Mouse (Mus musculus): ENCODE data around the gene Kcnj15.

Kcnj15 gene

GRCm38 (mm10) chr16:95289375-95289774, 32.0 kb downstream of the Kcnj15 start:
- DNase-seq (ENCODE audit: low read depth, low spot score) = no peak

DNA sequence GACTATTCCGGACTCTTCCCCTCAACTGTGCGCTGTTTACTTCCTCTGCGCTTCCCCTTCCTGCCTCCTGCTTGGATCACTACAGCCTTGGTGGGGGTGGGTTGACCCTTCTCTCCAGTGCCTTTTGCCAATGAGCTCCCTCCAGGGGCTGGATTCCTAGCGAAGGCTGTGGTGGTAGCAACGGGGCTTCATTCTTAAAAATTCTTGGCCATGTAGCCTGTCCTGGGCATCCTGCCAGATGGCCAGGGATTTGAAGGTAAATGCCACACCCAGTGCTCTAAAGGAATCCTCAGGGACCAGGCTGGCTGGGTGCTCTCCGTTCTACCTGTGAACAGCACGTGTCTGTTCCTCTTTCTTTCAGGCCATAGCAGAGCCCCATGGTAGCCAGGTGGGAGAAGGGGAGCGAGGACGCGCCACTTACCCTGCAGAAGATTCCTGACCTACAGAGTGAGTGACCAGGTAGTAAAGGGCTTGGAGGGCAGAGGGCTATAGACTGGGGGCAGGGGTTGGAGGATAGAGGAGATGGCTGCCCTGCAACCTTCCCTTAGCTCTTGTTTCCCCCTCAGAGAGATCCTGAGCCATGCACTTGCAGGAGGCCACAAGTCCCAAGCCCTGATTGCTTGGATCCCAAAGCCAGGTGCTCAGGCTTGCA, 34.2 kb downstream of the Kcnj15 start:
- no peak for DNase-seq (ENCODE audit: low read depth, low spot score)

DNA sequence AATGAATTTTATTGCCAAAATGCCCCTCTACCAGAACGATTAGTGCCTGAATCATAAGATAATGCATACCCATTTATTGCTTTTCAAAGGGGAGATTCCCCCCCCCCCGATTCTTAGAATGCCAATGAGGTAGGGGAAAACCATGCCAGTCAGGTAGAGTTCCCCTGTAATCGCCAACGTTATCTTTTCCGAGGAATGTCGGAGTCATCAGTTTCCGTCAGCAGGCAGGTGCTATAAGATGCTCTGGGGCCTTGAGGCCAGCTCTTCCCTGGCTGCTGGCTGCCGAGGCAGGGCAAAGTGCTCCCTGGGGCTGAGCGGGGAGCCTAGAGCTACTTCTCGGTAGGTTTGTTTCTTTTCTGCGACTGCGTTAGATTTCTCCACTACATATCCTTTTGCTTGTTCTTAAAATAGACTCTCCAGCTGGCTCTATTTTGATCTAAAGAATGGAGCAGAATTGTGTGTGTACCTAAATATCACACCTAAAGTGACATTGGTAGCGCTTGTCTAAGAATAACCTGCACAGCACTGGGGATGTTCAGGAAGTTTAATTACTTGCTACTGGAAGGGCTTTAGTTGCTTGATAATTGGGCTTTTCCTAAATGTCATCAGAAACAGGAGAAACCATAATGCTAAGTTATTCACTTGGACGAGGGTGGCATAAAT, 35.6 kb downstream of the Kcnj15 start:
- no peak for DNase-seq (ENCODE audit: low read depth, low spot score)

DNA sequence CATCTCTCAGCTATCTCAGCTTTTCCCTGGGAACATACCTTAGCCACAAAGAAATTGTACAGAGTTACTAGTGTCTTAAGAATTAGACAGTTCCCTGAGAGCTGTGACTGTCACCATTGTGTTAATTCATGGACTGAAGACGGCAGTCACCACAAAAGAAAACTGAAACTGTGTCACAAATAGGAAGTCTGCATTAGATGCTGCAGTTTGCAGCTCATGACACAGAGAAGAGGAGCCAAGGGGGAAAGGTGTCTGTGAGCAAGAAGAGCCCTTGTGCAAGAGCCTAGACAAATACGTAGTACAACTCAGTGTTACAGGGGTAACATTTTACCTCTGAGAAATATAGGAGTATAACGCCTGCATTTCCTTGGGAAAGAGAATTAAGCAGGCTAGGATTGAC, 40.3 kb downstream of the Kcnj15 start:
- DNase-seq (ENCODE audit: low read depth, low spot score) = no peak

DNA sequence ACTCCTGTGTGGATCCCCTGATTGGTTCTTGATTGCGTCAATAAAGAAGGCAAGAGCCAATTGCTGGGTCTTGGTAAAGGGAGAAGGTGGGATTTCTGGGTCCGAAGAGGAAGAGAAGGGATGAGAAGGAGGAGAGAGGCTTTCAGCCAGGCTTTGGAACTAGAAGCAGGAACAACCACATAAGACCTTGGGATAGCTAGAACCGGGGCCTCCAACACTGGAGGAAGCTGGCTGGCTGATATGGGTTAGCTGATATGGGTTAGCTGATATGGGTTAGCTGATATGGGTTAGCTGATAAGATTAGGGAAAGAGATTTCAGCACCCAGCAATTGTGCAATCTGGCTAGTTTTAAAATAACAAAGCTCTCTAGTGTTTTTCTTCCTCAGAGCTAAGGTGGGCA, 44.3 kb downstream of the Kcnj15 start:
- DNase-seq (ENCODE audit: low read depth, low spot score) = no peak

- DNase-seq (ENCODE audit: low read depth, low spot score) = no peak
Observed at GRCm38 (mm10) chr16:95303676-95304075, 46.3 kb downstream of the Kcnj15 start.

GRCm38 (mm10) chr16:95307823-95308360, 50.5 kb downstream of the Kcnj15 start:
- no peak for DNase-seq (ENCODE audit: low read depth, low spot score)

DNA sequence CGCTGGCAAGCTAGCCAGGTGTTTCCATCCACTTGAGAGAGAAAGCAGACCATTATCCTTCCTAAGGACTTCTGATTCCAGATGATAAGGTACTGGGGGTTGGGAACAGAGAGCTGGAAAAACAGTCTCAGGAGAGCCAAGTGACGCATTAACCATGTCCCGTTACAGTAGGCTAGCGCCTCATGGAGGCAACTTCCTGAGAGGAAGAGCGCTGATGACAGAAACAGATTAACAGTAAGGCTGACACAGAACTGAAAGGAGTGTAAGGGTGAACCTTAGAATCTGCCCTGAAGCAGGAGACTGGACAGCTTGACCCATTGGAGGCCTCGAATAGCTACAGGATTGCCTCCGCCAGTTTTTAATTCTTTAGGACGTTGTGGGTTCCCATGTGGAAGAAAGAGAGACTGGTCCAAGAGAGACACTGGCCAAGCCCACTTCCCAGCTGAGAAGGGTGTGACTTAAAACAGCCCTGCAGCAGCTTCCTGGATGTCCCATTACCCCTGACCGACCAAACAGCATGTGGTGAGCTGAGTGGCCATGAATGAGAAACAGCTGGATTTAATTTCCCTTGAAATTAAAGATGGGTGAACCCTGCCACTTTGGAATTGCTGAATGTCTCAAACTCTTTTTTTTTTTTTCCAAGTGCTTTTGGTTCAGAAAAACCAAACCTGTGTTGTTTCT, 64.7 kb downstream of the Kcnj15 start:
- no peak for DNase-seq (ENCODE audit: low read depth, low spot score)

- DNase-seq (ENCODE audit: low read depth, low spot score) = no peak
Observed at GRCm38 (mm10) chr16:95332159-95332558, 74.8 kb downstream of the Kcnj15 start.

DNA sequence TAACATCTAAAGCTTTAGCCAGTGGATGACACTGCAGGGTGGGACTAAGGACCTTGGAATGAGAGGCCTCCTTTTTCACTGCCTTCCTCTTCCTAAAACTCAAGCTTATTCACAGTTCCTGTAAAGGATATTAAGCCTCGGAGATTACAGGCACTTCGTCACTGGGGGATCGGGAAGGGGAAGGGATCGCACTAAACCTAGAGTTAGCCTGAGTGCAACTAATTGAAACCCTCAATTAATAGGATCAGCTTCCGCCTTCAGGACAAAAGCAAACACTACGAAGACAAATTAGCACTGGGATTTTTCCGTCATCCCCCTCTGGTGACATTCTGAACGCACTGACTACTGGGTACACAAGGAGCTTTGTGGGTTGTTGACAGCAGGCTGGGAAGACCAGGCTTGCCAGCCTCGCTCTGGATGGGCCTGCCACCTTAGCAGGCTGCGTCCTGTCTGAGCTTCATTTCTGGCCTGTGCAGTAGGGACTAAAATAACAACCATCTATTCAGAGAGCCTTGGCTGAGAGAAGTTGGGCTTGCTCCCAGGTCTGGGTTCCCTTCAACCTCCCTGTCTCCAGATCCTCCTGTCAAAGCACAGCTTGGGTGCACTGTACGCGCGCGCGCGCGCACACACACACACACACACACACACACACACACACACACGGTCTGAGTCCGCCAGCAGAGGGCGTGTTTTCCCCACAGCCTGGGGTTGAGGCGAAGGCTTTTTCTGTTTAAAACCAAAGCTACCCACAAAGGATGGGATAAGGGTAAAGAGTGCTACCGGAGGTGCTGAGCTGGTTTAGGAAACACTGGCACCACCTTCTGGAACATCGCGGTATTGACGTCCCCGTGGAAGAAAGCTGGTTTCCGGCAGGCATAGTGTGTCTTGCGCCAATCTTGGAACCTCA, 83.8 kb downstream of the Kcnj15 start:
- peak; percentile 50 for DNase-seq (ENCODE audit: low read depth, low spot score)

GRCm38 (mm10) chr16:95342030-95342429, 84.7 kb downstream of the Kcnj15 start:
- no peak for DNase-seq (ENCODE audit: low read depth, low spot score)

- no peak for DNase-seq (ENCODE audit: low read depth, low spot score)
Observed at GRCm38 (mm10) chr16:95344961-95345360, 87.6 kb downstream of the Kcnj15 start.

DNA sequence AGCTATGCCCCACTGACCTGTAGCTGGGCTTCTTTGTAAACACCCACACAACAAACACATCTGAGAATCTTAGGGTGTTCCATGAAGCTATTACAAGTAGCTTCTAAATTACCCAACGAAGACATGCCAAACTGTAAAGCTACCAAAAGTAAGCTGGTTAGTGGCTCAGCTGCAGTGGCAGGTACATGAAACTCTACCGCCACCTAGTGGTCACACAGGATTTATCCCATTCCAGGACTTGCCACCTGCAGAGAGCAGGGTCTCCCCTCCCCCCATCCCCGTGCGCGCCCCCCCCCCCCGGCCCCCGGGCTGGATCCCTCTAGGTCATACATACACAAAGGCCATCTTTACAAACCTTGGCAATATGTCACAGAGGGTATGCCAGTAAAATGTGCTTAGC, 88.5 kb downstream of the Kcnj15 start:
- no peak for DNase-seq (ENCODE audit: low read depth, low spot score)

- no peak for DNase-seq (ENCODE audit: low read depth, low spot score)
Observed at GRCm38 (mm10) chr16:95347202-95347601, 89.8 kb downstream of the Kcnj15 start.

- DNase-seq (ENCODE audit: low read depth, low spot score) = no peak
Observed at GRCm38 (mm10) chr16:95348555-95348954, 91.2 kb downstream of the Kcnj15 start.

DNA sequence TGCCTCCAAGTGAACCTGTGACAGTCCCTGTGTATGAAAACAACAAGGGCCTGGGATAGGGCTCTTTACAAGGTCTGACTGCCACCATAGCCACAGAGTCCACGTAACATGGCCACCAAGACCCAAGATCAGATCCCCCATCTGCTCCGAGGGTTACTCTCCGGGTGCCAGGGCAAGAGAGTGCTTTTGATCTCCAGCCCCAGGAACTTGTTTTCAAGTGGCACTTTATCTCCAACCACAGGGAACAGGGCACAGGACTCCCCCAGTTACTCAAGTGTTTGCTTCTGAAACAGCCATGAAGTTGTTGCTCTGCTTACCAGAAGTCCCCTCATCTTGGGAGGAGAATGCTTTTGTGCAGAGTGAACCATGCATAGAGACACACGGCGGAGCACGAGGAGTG, 92.0 kb downstream of the Kcnj15 start:
- no peak for DNase-seq (ENCODE audit: low read depth, low spot score)

GRCm38 (mm10) chr16:95349745-95350144, 92.4 kb downstream of the Kcnj15 start:
- DNase-seq (ENCODE audit: low read depth, low spot score) = no peak
